Mouse (Mus musculus): ENCODE measurements around the gene Cpe.
A peak's percentile ranks its signal among the peaks of the same experiment; 100 is the strongest.

The Cpe gene

GRCm38 (mm10) chr8:64548054-64548850 is 144.6 kb downstream of the Cpe start:
- DNase-seq (ENCODE audit: low spot score), result peak; percentile 40

GRCm38 (mm10) chr8:64543441-64543840 is 149.4 kb downstream of the Cpe start:
- DNase-seq (ENCODE audit: low spot score), result no peak

Data from layer of hippocampus, adult 9-10 months (tissue).